Mouse (Mus musculus): ENCODE measurements around the gene Ckmt1. TPM values are rescaled to one million over a fixed set of nuclear protein-coding genes. Genes with fewer than 3 reads are reported as not detected.

The Ckmt1 gene
- 11.3 and 12.9 TPM in 2 replicates for polyA plus RNA-seq (2012; rRNA removed; ENCODE audit: low replicate concordance)

DNA sequence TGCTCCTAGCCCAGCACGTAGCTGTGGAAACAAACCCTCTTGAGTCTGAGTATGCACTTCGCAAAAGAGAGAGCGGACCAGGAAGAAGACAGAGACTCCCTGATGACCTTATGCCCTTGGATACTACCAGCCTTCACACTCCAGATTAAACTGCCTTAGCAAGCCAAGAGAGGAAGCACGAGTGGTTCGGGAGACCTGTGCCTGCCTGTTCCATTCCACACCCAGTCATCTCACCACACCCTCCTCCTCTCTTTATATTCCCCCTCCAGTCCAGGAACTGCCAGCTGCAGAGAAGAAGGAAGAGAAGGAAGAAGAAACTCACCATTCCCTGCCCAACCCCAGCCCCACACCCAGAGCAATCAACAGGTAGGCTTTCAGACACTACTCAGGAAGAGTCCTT lies at the start of gene Ckmt1:
Ckmt1 (plus strand) TSS at position 221 of the 400 bp plus-strand sequence.

GRCm38 (mm10) chr2:121354820-121355592 lies 2.5 kb upstream of the Ckmt1 start, which contains the start of gene Ppip5k1:
Gene Ppip5k1 (minus strand): TSS chr2:121355396.

DNA sequence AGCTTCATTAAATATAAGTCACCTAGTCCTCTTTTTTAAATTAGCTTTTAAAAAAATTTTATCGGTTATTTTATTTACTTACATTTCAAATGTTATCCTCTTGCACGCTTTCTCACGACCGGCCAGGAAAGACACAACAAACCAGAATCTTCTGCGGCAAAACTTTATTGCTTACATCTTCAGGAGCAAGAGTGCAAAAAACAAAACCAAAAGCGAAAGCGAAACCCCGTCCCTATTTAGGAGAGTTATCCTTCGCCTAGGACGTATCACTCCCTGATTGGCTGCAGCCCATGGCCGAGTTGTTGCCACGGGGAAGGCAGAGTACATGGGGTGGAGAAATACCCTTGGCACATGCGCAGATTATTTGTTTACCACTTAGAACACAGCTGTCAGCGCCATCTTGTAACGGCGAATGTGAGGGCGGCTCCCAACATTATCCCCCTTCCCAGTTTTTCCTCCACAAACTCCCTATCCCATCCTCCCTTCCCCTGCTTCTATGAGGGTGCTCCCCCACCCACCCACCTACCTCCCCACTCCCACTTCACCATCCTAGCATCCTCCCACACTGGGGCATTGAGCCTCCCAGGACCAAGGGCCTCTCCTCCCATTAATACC lies 29.6 kb downstream of the Ckmt1 start, which contains the start of gene Strc:
Strc (minus strand) TSS at position 208 of the 615 bp plus-strand sequence.

Other genes starting within 250 kb of the Ckmt1 start
- 0.23 TPM in 1 of 2 replicates, not detected in the other for gene Tgm7, start 247.9 kb upstream of the Ckmt1 start, polyA plus RNA-seq (2012; rRNA removed; ENCODE audit: low replicate concordance)
- 3.2 and 6.8 TPM in 2 replicates for gene Adal, start 217.3 kb upstream of the Ckmt1 start, polyA plus RNA-seq (2012; rRNA removed; ENCODE audit: low replicate concordance)
- gene Lcmt2, start 217.1 kb upstream of the Ckmt1 start, polyA plus RNA-seq (2012; rRNA removed; ENCODE audit: low replicate concordance), result 8.7 and 13.8 TPM in 2 replicates
- gene Tubgcp4, start 187.1 kb upstream of the Ckmt1 start, polyA plus RNA-seq (2012; rRNA removed; ENCODE audit: low replicate concordance), result 38.3 and 50.0 TPM in 2 replicates
- gene Zscan29, start 186.6 kb upstream of the Ckmt1 start, polyA plus RNA-seq (2012; rRNA removed; ENCODE audit: low replicate concordance), result 2.9 and 3.3 TPM in 2 replicates
- 21.3 and 28.9 TPM in 2 replicates for gene Trp53bp1, start 86.3 kb upstream of the Ckmt1 start, polyA plus RNA-seq (2012; rRNA removed; ENCODE audit: low replicate concordance)
- 3.4 and 5.7 TPM in 2 replicates for gene Map1a, start 68.1 kb upstream of the Ckmt1 start, polyA plus RNA-seq (2012; rRNA removed; ENCODE audit: low replicate concordance)
- 60.3 and 74.7 TPM in 2 replicates for gene Ppip5k1, start 2.3 kb upstream of the Ckmt1 start, polyA plus RNA-seq (2012; rRNA removed; ENCODE audit: low replicate concordance)
- 0.13 and 0.17 TPM in 2 replicates for gene Strc, start 29.5 kb downstream of the Ckmt1 start, polyA plus RNA-seq (2012; rRNA removed; ENCODE audit: low replicate concordance)
- 268 and 1,023 TPM in 2 replicates for gene Pdia3, start 56.1 kb downstream of the Ckmt1 start, polyA plus RNA-seq (2012; rRNA removed; ENCODE audit: low replicate concordance)
- 1.0 and 4.7 TPM in 2 replicates for gene Catsper2, start 56.1 kb downstream of the Ckmt1 start, polyA plus RNA-seq (2012; rRNA removed; ENCODE audit: low replicate concordance)
- gene Ell3, start 86.6 kb downstream of the Ckmt1 start, polyA plus RNA-seq (2012; rRNA removed; ENCODE audit: low replicate concordance), result 4.2 and 4.7 TPM in 2 replicates
- gene Serf2, start 91.5 kb downstream of the Ckmt1 start, polyA plus RNA-seq (2012; rRNA removed; ENCODE audit: low replicate concordance), result 286 and 288 TPM in 2 replicates
- 4.0 and 4.7 TPM in 2 replicates for gene Hypk, start 95.6 kb downstream of the Ckmt1 start, polyA plus RNA-seq (2012; rRNA removed; ENCODE audit: low replicate concordance)
- gene Serinc4, start 99.1 kb downstream of the Ckmt1 start, polyA plus RNA-seq (2012; rRNA removed; ENCODE audit: low replicate concordance), result 0.60 and 0.72 TPM in 2 replicates
- gene Mfap1b, start 116.4 kb downstream of the Ckmt1 start, polyA plus RNA-seq (2012; rRNA removed; ENCODE audit: low replicate concordance), result 2.2 and 2.9 TPM in 2 replicates
- gene Mfap1a, start 149.0 kb downstream of the Ckmt1 start, polyA plus RNA-seq (2012; rRNA removed; ENCODE audit: low replicate concordance), result 1.6 and 4.6 TPM in 2 replicates
- 2.2 and 4.3 TPM in 2 replicates for gene Wdr76, start 149.0 kb downstream of the Ckmt1 start, polyA plus RNA-seq (2012; rRNA removed; ENCODE audit: low replicate concordance)

All from mammary gland, adult 2 months (tissue).